Mouse (Mus musculus): ENCODE measurements around the gene Pde6h. TPM values are rescaled to one million over a fixed set of nuclear protein-coding genes. Genes with fewer than 3 reads are reported as not detected.

Gene Pde6h
- polyA plus RNA-seq, 1 experiment = 0.11 TPM

GRCm38 (mm10) chr6:136889067-136889466 is 34.6 kb upstream of the Pde6h start:
- Histone ChIP-seq H3K27me3 (ENCODE audit: control insufficient read depth, insufficient read depth, low read length) (no peaks in the 10 kb centered on the region), H3K4me1 (ENCODE audit: control insufficient read depth, insufficient read depth, low read length) (no peaks in the 10 kb centered on the region), H3K4me3 (replicated peaks; ENCODE audit: insufficient read depth, low read depth, low read length) (no peak overlapping the region), H3K27ac (ENCODE audit: insufficient read depth, low read length) (no peak overlapping the region)
- DNase-seq = no peak
- WGBS = 71% methylated on average over 6 of the region's 6 CpGs
- TF ChIP-seq CTCF (IDR thresholded peaks at IDR 0.05; ENCODE audit: borderline replicate concordance, insufficient read depth, low read depth, low read length) = no peak
- no peak for TF ChIP-seq POLR2A (IDR thresholded peaks at IDR 0.05; ENCODE audit: borderline replicate concordance, insufficient read depth, low read length)

GRCm38 (mm10) chr6:136889554-136889953 is 34.1 kb upstream of the Pde6h start:
- H3K27ac ChIP-seq (ENCODE audit: insufficient read depth, low read length) = no peak overlapping the region
- TF ChIP-seq POLR2A (IDR thresholded peaks at IDR 0.05; ENCODE audit: borderline replicate concordance, insufficient read depth, low read length) (no peak), CTCF (IDR thresholded peaks at IDR 0.05; ENCODE audit: borderline replicate concordance, insufficient read depth, low read depth, low read length) (no peak)
- 94% methylated on average over 6 of the region's 6 CpGs for WGBS

DNA sequence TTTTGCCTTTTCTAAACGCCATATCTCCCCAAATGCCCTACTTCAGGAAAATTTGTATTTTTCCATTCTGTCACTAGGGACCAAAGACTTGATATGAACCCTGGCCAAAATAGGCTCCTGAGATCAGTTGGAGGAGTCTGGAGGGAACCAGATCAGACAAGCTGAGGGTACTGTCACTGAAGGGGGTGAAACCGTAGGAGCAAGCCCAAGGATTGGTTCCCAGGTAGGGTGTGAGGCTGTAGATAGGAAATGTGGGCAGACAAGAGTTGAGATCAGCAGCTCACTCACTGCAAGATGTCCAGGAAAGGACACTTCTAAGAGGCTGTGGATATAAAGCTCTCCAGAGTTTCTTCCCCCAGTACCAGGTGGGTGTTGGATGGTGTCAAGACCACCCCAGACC is 31.6 kb upstream of the Pde6h start:
- 0 out of 2 replicates have a peak overlapping the region, but pooled peaks have one; percentile 6 for H3K27ac ChIP-seq (ENCODE audit: insufficient read depth, low read length)
- H3K4me3 ChIP-seq (replicated peaks; ENCODE audit: insufficient read depth, low read depth, low read length) = no peak overlapping the region
- no peak for TF ChIP-seq CTCF (IDR thresholded peaks at IDR 0.05; ENCODE audit: borderline replicate concordance, insufficient read depth, low read depth, low read length)
- TF ChIP-seq POLR2A (IDR thresholded peaks at IDR 0.05; ENCODE audit: borderline replicate concordance, insufficient read depth, low read length) = no peak
- WGBS = 83% methylated on average over 2 of the region's 2 CpGs
- H3K4me1 ChIP-seq (ENCODE audit: control insufficient read depth, insufficient read depth, low read length) = no peaks in the 10 kb centered on the region
- no peak for DNase-seq
- no peaks in the 10 kb centered on the region for H3K27me3 ChIP-seq (ENCODE audit: control insufficient read depth, insufficient read depth, low read length)

More at GRCm38 (mm10) chr6:136889554-136889953, 34.1 kb upstream of the Pde6h start:
- H3K27me3 ChIP-seq (ENCODE audit: control insufficient read depth, insufficient read depth, low read length) = no peaks in the 10 kb centered on the region
- DNase-seq = no peak
- no peak overlapping the region for H3K4me3 ChIP-seq (replicated peaks; ENCODE audit: insufficient read depth, low read depth, low read length)
- H3K4me1 ChIP-seq (ENCODE audit: control insufficient read depth, insufficient read depth, low read length) = no peaks in the 10 kb centered on the region

GRCm38 (mm10) chr6:136894532-136895339 is 28.9 kb upstream of the Pde6h start:
- Histone ChIP-seq H3K4me3 (replicated peaks; ENCODE audit: insufficient read depth, low read depth, low read length) (no peak overlapping the region), H3K27me3 (ENCODE audit: control insufficient read depth, insufficient read depth, low read length) (no peaks in the 10 kb centered on the region), H3K4me1 (ENCODE audit: control insufficient read depth, insufficient read depth, low read length) (no peaks in the 10 kb centered on the region), H3K27ac (ENCODE audit: insufficient read depth, low read length) (no peak overlapping the region)
- WGBS = 62% methylated on average over 15 of the region's 15 CpGs
- no peak for DNase-seq
- TF ChIP-seq CTCF (IDR thresholded peaks at IDR 0.05; ENCODE audit: borderline replicate concordance, insufficient read depth, low read depth, low read length) (no peak), POLR2A (IDR thresholded peaks at IDR 0.05; ENCODE audit: borderline replicate concordance, insufficient read depth, low read length) (no peak)

DNA sequence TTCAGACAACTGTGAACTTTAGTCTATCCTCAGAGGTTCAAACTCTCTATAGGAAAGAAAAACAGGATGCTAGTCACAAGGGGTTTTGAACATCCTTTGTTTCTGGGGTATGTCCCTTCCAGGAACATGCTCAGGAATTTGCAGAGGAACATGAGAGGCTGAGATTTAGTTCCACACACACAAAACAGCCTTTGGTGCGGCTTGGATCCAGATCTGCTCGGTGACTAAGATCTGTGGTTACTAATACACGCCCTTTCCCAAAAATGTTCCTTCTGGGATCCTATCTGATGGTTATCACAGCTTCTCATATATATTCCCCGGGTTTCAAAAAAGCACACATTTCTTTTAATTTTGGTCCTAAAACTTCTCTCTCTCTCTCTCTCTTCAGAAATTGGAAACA is 25.8 kb upstream of the Pde6h start:
- DNase-seq = no peak
- TF ChIP-seq POLR2A (IDR thresholded peaks at IDR 0.05; ENCODE audit: borderline replicate concordance, insufficient read depth, low read length) (no peak), CTCF (IDR thresholded peaks at IDR 0.05; ENCODE audit: borderline replicate concordance, insufficient read depth, low read depth, low read length) (no peak)
- Histone ChIP-seq H3K4me3 (replicated peaks; ENCODE audit: insufficient read depth, low read depth, low read length) (no peak overlapping the region), H3K27ac (ENCODE audit: insufficient read depth, low read length) (no peak overlapping the region), H3K4me1 (ENCODE audit: control insufficient read depth, insufficient read depth, low read length) (no peaks in the 10 kb centered on the region), H3K27me3 (ENCODE audit: control insufficient read depth, insufficient read depth, low read length) (no peaks in the 10 kb centered on the region)
- WGBS = 90% methylated on average over 4 of the region's 4 CpGs

DNA sequence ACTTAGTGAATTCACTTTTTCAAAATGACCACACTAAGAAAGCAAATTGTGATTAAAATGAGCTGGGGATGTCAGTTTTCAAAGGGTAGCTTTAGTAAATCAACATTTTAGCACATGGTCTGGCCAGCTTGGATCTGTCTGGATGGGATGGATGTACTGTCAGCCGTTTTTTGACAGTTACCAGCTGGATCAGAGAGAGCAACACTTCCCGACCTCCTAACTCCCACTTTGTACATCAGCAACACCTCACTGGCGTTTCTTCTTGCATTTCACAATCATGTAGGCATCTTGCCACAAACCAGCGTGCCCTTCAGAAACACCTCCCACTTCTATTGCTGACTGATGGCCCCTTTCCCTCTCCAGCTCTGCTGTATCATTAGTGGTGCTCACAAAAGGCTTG is 25.4 kb upstream of the Pde6h start:
- no peak for DNase-seq
- Histone ChIP-seq H3K27ac (ENCODE audit: insufficient read depth, low read length) (no peak overlapping the region), H3K27me3 (ENCODE audit: control insufficient read depth, insufficient read depth, low read length) (no peaks in the 10 kb centered on the region), H3K4me3 (replicated peaks; ENCODE audit: insufficient read depth, low read depth, low read length) (no peak overlapping the region), H3K4me1 (ENCODE audit: control insufficient read depth, insufficient read depth, low read length) (no peaks in the 10 kb centered on the region)
- TF ChIP-seq POLR2A (IDR thresholded peaks at IDR 0.05; ENCODE audit: borderline replicate concordance, insufficient read depth, low read length) (no peak), CTCF (IDR thresholded peaks at IDR 0.05; ENCODE audit: borderline replicate concordance, insufficient read depth, low read depth, low read length) (no peak)
- WGBS = 51% methylated on average over 4 of the region's 4 CpGs

GRCm38 (mm10) chr6:136898954-136899353 is 24.7 kb upstream of the Pde6h start:
- 83% methylated on average over 2 of the region's 2 CpGs for WGBS
- Histone ChIP-seq H3K4me1 (ENCODE audit: control insufficient read depth, insufficient read depth, low read length) (no peaks in the 10 kb centered on the region), H3K27me3 (ENCODE audit: control insufficient read depth, insufficient read depth, low read length) (no peaks in the 10 kb centered on the region), H3K4me3 (replicated peaks; ENCODE audit: insufficient read depth, low read depth, low read length) (no peak overlapping the region), H3K27ac (ENCODE audit: insufficient read depth, low read length) (no peak overlapping the region)
- TF ChIP-seq POLR2A (IDR thresholded peaks at IDR 0.05; ENCODE audit: borderline replicate concordance, insufficient read depth, low read length) (no peak), CTCF (IDR thresholded peaks at IDR 0.05; ENCODE audit: borderline replicate concordance, insufficient read depth, low read depth, low read length) (no peak)
- DNase-seq = no peak

DNA sequence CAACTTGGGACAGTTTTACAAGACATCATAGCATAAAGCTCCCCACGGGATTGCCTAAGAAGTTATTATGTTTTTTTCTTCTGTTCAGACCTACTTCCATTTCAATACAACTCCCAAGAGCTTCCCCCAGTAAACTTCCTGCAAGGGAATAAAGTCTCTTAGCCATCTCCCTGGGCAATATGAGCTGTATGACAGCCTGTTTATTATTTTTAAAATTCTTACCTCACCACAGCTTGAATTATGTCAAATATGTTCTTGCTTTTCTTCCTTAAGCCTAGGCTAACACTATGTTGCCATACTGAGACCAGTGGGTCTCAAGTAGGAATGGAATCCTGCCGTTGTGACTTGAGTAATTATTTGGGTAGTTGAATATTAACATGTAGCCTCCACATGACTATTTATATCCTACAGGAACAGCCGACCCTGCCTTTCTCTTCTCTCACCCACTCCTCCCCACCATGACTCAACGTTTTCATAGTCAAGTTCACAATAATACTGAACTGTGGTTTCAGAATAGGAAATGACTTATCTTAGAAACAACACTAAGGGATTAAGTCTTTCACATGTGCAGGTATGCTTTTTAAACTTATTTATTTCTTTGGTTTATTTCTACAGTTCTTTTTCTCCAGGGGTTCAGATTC is 23.1 kb upstream of the Pde6h start:
- Histone ChIP-seq H3K27me3 (ENCODE audit: control insufficient read depth, insufficient read depth, low read length) (no peaks in the 10 kb centered on the region), H3K27ac (ENCODE audit: insufficient read depth, low read length) (no peak overlapping the region), H3K4me3 (replicated peaks; ENCODE audit: insufficient read depth, low read depth, low read length) (no peak overlapping the region), H3K4me1 (ENCODE audit: control insufficient read depth, insufficient read depth, low read length) (no peaks in the 10 kb centered on the region)
- DNase-seq = no peak
- TF ChIP-seq CTCF (IDR thresholded peaks at IDR 0.05; ENCODE audit: borderline replicate concordance, insufficient read depth, low read depth, low read length) = no peak
- TF ChIP-seq POLR2A (IDR thresholded peaks at IDR 0.05; ENCODE audit: borderline replicate concordance, insufficient read depth, low read length) = no peak
- WGBS = 79% methylated on average over 4 of the region's 4 CpGs

Measured in cerebellum, adult 2 months (tissue).